Mouse (Mus musculus): ENCODE results near the gene Ucma.

Gene Ucma

GRCm38 (mm10) chr2:5007107-5007506 lies 31.2 kb downstream of the Ucma start:
- DNase-seq (ENCODE audit: low spot score): no peak

- no peak for DNase-seq (ENCODE audit: low spot score)
Measured at GRCm38 (mm10) chr2:5011898-5012490, 36.1 kb downstream of the Ucma start.

- DNase-seq (ENCODE audit: low spot score): peak; percentile 96
Measured at GRCm38 (mm10) chr2:5012491-5013324, 36.8 kb downstream of the Ucma start, which contains the start of gene Mcm10. Mcm10 (minus strand) TSS chr2:5012791.

- no peak for DNase-seq (ENCODE audit: low spot score)
Measured at GRCm38 (mm10) chr2:5014616-5015015, 38.7 kb downstream of the Ucma start.

GRCm38 (mm10) chr2:5015527-5015926 lies 39.6 kb downstream of the Ucma start:
- DNase-seq (ENCODE audit: low spot score): no peak

GRCm38 (mm10) chr2:5016922-5017321 lies 41.0 kb downstream of the Ucma start:
- no peak for DNase-seq (ENCODE audit: low spot score)

- no peak for DNase-seq (ENCODE audit: low spot score)
Measured at GRCm38 (mm10) chr2:5019708-5020107, 43.8 kb downstream of the Ucma start.

GRCm38 (mm10) chr2:5023275-5023674 lies 47.4 kb downstream of the Ucma start:
- DNase-seq (ENCODE audit: low spot score): no peak

- DNase-seq (ENCODE audit: low spot score): no peak
Measured at GRCm38 (mm10) chr2:5023699-5024399, 47.9 kb downstream of the Ucma start.

GRCm38 (mm10) chr2:5025162-5025733 lies 49.3 kb downstream of the Ucma start:
- DNase-seq (ENCODE audit: low spot score): no peak

GRCm38 (mm10) chr2:5027057-5027456 lies 51.1 kb downstream of the Ucma start:
- DNase-seq (ENCODE audit: low spot score): no peak

GRCm38 (mm10) chr2:5028047-5028446 lies 52.1 kb downstream of the Ucma start:
- DNase-seq (ENCODE audit: low spot score): no peak

GRCm38 (mm10) chr2:5029808-5030207 lies 53.9 kb downstream of the Ucma start:
- DNase-seq (ENCODE audit: low spot score): no peak

- no peak for DNase-seq (ENCODE audit: low spot score)
Measured at GRCm38 (mm10) chr2:5031215-5031614, 55.3 kb downstream of the Ucma start.

- DNase-seq (ENCODE audit: low spot score): no peak
Measured at GRCm38 (mm10) chr2:5032665-5033064, 56.7 kb downstream of the Ucma start.

- peak; percentile 11 for DNase-seq (ENCODE audit: low spot score)
Measured at GRCm38 (mm10) chr2:5033546-5034420, 57.9 kb downstream of the Ucma start.

- DNase-seq (ENCODE audit: low spot score): no peak
Measured at GRCm38 (mm10) chr2:5034801-5035200, 58.9 kb downstream of the Ucma start.

- no peak for DNase-seq (ENCODE audit: low spot score)
Measured at GRCm38 (mm10) chr2:5035241-5035640, 59.3 kb downstream of the Ucma start.
